Mouse (Mus musculus) heart, embryonic 11.5 days (tissue): Measurements from ENCODE around the gene Slc17a9. TPM values are rescaled to one million over a fixed set of nuclear protein-coding genes. Genes with fewer than 3 reads are reported as not detected.

Experiments
- ATAC-seq: fragments of 200-750 bp; cut with Nextera tagmentation; replicated peaks from 2 replicates; pipeline ENCODE4 v1.8.0; 2017; ENCODE audit warnings: moderate library complexity; ENCODE audit not compliant: insufficient number of reproducible peaks, low FRiP score, low TSS enrichment
- H3K27ac ChIP-seq: fragments of 300-500 bp; sonication (generic); 2 replicates; pipeline ENCODE4 v1.5.1; 2014; ENCODE audit warnings: mild to moderate bottlenecking, low read depth, low read length
- H3K27me3 ChIP-seq: fragments of 300-500 bp; sonication (generic); 2 replicates; pipeline ENCODE4 v1.6.1; 2014; ENCODE audit warnings: mild to moderate bottlenecking, low read length, mixed read lengths; ENCODE audit not compliant: control insufficient read depth, insufficient read depth
- H3K36me3 ChIP-seq: fragments of 300-500 bp; sonication (generic); 2 replicates; pipeline ENCODE4 v1.6.1; 2014; ENCODE audit warnings: mild to moderate bottlenecking, low read length, moderate library complexity, mixed read lengths; ENCODE audit not compliant: control insufficient read depth, insufficient read depth
- H3K4me1 ChIP-seq: fragments of 300-500 bp; sonication (generic); 2 replicates; pipeline ENCODE4 v1.6.1; 2014; ENCODE audit warnings: low read length; ENCODE audit not compliant: control insufficient read depth, insufficient read depth
- H3K4me2 ChIP-seq: fragments of 300-500 bp; sonication (generic); 2 replicates; pipeline ENCODE4 v1.6.1; 2014; ENCODE audit warnings: mild to moderate bottlenecking, moderate library complexity
- H3K4me3 ChIP-seq: fragments of 300-500 bp; sonication (generic); 2 replicates; pipeline ENCODE4 v1.5.1; 2014; ENCODE audit warnings: low read depth, low read length
- H3K9ac ChIP-seq: fragments of 300-500 bp; sonication (generic); 2 replicates; pipeline ENCODE4 v1.6.1; 2014; ENCODE audit warnings: mild to moderate bottlenecking, low read depth, low read length, moderate library complexity
- H3K9me3 ChIP-seq: fragments of 300-500 bp; sonication (generic); replicated peaks from 2 replicates; pipeline ENCODE4 v1.6.1; 2016; ENCODE audit warnings: low read length; ENCODE audit not compliant: control insufficient read depth
- WGBS: fragments of 180-500 bp; shearing (Covaris S2); extraction: QIAGEN DNeasy Blood & Tissue Kit; methylation state at CpG from one replicate; pipeline ENCODE4 v1.1.7; 2014; ENCODE audit not compliant: insufficient replicate concordance; 5-methylcytosine and 5-hydroxymethylcytosine counted together
- polyA plus RNA-seq: library from polyadenylated mRNA; unstranded; fragments of >200 nt; fragmentation: Nextera tagmentation; extraction: Ambion mirVana; gene quantifications from 2 replicates; pipeline ENCODE4 v1.2.1, GENCODE M21; 2014

Slc17a9 gene
- polyA plus RNA-seq, 1 experiment from 2014 or later = 0.96 TPM

GRCm38 (mm10) chr2:180754976-180755688 lies 30.1 kb downstream of the Slc17a9 start:
- Histone ChIP-seq H3K4me1 (no peaks in the 10 kb centered on the region), H3K27me3 (peaks cover 4% of the 10 kb centered on the region), H3K4me3 (no peak overlapping the region), H3K36me3 (no peaks in the 10 kb centered on the region), H3K4me2 (no peak overlapping the region), H3K27ac (no peak overlapping the region), H3K9ac (no peak overlapping the region), H3K9me3 (no peaks in the 10 kb centered on the region)
- ATAC-seq = no peak
- 76% methylated on average over 5 of the region's 5 CpGs for WGBS

- Histone ChIP-seq H3K4me3 (no peak overlapping the region), H3K27ac (no peak overlapping the region), H3K4me2 (no peak overlapping the region), H3K4me1 (no peaks in the 10 kb centered on the region), H3K9me3 (no peaks in the 10 kb centered on the region), H3K27me3 (peaks cover 6% of the 10 kb centered on the region), H3K9ac (no peak overlapping the region), H3K36me3 (no peaks in the 10 kb centered on the region)
- ATAC-seq = no peak
- 1% methylated on average over 8 of the region's 8 CpGs for WGBS
Observed at GRCm38 (mm10) chr2:180755896-180756295, 30.8 kb downstream of the Slc17a9 start.

- no peak for ATAC-seq
- WGBS = 44% methylated on average over 2 of the region's 2 CpGs
- no peak overlapping the region for H3K4me3 ChIP-seq
- no peak overlapping the region for H3K4me2 ChIP-seq
- H3K27me3 ChIP-seq = peaks cover 12% of the 10 kb centered on the region
- no peaks in the 10 kb centered on the region for H3K4me1 ChIP-seq
- H3K27ac ChIP-seq = no peak overlapping the region
- H3K36me3 ChIP-seq = no peaks in the 10 kb centered on the region
- H3K9ac ChIP-seq = no peak overlapping the region
- no peaks in the 10 kb centered on the region for H3K9me3 ChIP-seq
Observed at GRCm38 (mm10) chr2:180756786-180757185, 31.7 kb downstream of the Slc17a9 start.

GRCm38 (mm10) chr2:180758513-180759263 lies 33.6 kb downstream of the Slc17a9 start:
- no peak overlapping the region for H3K4me2 ChIP-seq
- H3K36me3 ChIP-seq = no peaks in the 10 kb centered on the region
- 54% methylated on average over 15 of the region's 15 CpGs for WGBS
- no peak overlapping the region for H3K9ac ChIP-seq
- ATAC-seq = no peak
- H3K27ac ChIP-seq = no peak overlapping the region
- no peaks in the 10 kb centered on the region for H3K9me3 ChIP-seq
- no peak overlapping the region for H3K4me3 ChIP-seq
- H3K27me3 ChIP-seq = peaks cover 18% of the 10 kb centered on the region
- H3K4me1 ChIP-seq = no peaks in the 10 kb centered on the region

GRCm38 (mm10) chr2:180764986-180765385 lies 39.9 kb downstream of the Slc17a9 start:
- Histone ChIP-seq H3K27ac (no peak overlapping the region), H3K9me3 (no peaks in the 10 kb centered on the region), H3K4me2 (no peak overlapping the region), H3K27me3 (peaks cover 13% of the 10 kb centered on the region; the same call in 1 of the 2 replicates), H3K4me1 (no peaks in the 10 kb centered on the region), H3K4me3 (no peak overlapping the region), H3K9ac (no peak overlapping the region), H3K36me3 (no peaks in the 10 kb centered on the region)
- ATAC-seq = no peak
- 76% methylated on average over 11 of the region's 11 CpGs for WGBS

GRCm38 (mm10) chr2:180765713-180766112 lies 40.6 kb downstream of the Slc17a9 start:
- Histone ChIP-seq H3K27ac (no peak overlapping the region), H3K4me3 (no peak overlapping the region), H3K4me2 (no peak overlapping the region), H3K36me3 (no peaks in the 10 kb centered on the region), H3K27me3 (peaks cover 18% of the 10 kb centered on the region), H3K9ac (no peak overlapping the region), H3K9me3 (no peaks in the 10 kb centered on the region), H3K4me1 (no peaks in the 10 kb centered on the region)
- WGBS = 66% methylated on average over 7 of the region's 7 CpGs
- ATAC-seq = no peak

- no peak overlapping the region for H3K27ac ChIP-seq
- peaks cover 83% of the 10 kb centered on the region for H3K27me3 ChIP-seq
- no peak overlapping the region for H3K9ac ChIP-seq
Observed at GRCm38 (mm10) chr2:180775223-180775622, 50.2 kb downstream of the Slc17a9 start.

GRCm38 (mm10) chr2:180775641-180776040 lies 50.6 kb downstream of the Slc17a9 start:
- peaks cover 4% of the 10 kb centered on the region; the same call in 1 of the 2 replicates for H3K4me1 ChIP-seq
- H3K4me2 ChIP-seq = no peak overlapping the region
- ATAC-seq = no peak

More at GRCm38 (mm10) chr2:180775223-180775622, 50.2 kb downstream of the Slc17a9 start:
- H3K36me3 ChIP-seq = no peaks in the 10 kb centered on the region
- H3K9me3 ChIP-seq = no peaks in the 10 kb centered on the region
- 6% methylated on average over 12 of the region's 12 CpGs for WGBS
- ATAC-seq = no peak
- H3K4me3 ChIP-seq = no peak overlapping the region
- no peak overlapping the region for H3K4me2 ChIP-seq
- H3K4me1 ChIP-seq = peaks cover 4% of the 10 kb centered on the region; the same call in 1 of the 2 replicates

More at GRCm38 (mm10) chr2:180775641-180776040, 50.6 kb downstream of the Slc17a9 start:
- WGBS = 5% methylated on average over 15 of the region's 15 CpGs
- H3K27me3 ChIP-seq = peaks cover 80% of the 10 kb centered on the region
- H3K9ac ChIP-seq = no peak overlapping the region
- no peak overlapping the region for H3K4me3 ChIP-seq
- H3K9me3 ChIP-seq = no peaks in the 10 kb centered on the region
- H3K36me3 ChIP-seq = no peaks in the 10 kb centered on the region
- H3K27ac ChIP-seq = no peak overlapping the region
